Mouse (Mus musculus) midbrain, embryonic 13.5 days (tissue): Measurements from ENCODE around the gene Mphosph9. TPM values are rescaled to one million over a fixed set of nuclear protein-coding genes. Genes with fewer than 3 reads are reported as not detected.

Source experiments
- ATAC-seq: fragments of 200-750 bp; cut with Nextera tagmentation; 2 replicates; pipeline ENCODE4 v1.8.0; 2017; ENCODE audit warnings: mild to moderate bottlenecking, moderate TSS enrichment, moderate library complexity
- H3K27ac ChIP-seq: fragments of 300-500 bp; sonication (generic); 2 replicates; pipeline ENCODE4 v1.5.1; 2015; ENCODE audit warnings: inconsistent platforms, mild to moderate bottlenecking, moderate library complexity
- H3K27me3 ChIP-seq: fragments of 300-500 bp; sonication (generic); 2 replicates; pipeline ENCODE4 v1.6.1; 2015; ENCODE audit warnings: mild to moderate bottlenecking, inconsistent platforms
- H3K36me3 ChIP-seq: fragments of 300-500 bp; sonication (generic); 2 replicates; pipeline ENCODE4 v1.6.1; 2015; ENCODE audit warnings: mild to moderate bottlenecking, inconsistent platforms
- H3K4me1 ChIP-seq: fragments of 300-500 bp; sonication (generic); replicated peaks from 2 replicates; pipeline ENCODE4 v1.6.1; 2015; ENCODE audit warnings: inconsistent platforms
- H3K4me2 ChIP-seq: fragments of 300-500 bp; sonication (generic); replicated peaks from 2 replicates; pipeline ENCODE4 v1.6.1; 2015; ENCODE audit warnings: moderate library complexity, mild to moderate bottlenecking, inconsistent platforms
- H3K4me3 ChIP-seq: fragments of 300-500 bp; sonication (generic); replicated peaks from 2 replicates; pipeline ENCODE4 v1.5.1; 2015; ENCODE audit warnings: mild to moderate bottlenecking, inconsistent platforms
- H3K9ac ChIP-seq: fragments of 300-500 bp; sonication (generic); replicated peaks from 2 replicates; pipeline ENCODE4 v1.6.1; 2015; ENCODE audit warnings: mild to moderate bottlenecking, inconsistent platforms
- H3K9me3 ChIP-seq: fragments of 300-500 bp; sonication (generic); 2 replicates; pipeline ENCODE4 v1.6.1; 2016; ENCODE audit warnings: mild to moderate bottlenecking, inconsistent platforms
- WGBS: fragments of 180-500 bp; shearing (Covaris S2); methylation state at CpG from one replicate; pipeline ENCODE4 v1.1.7; 2015; 5-methylcytosine and 5-hydroxymethylcytosine counted together
- polyA plus RNA-seq: library from polyadenylated mRNA; unstranded; fragments of >200 nt; fragmentation: Nextera tagmentation; extraction: Ambion mirVana; gene quantifications from 2 replicates; pipeline ENCODE4 v1.2.1, GENCODE M21; 2015

Gene Mphosph9
- polyA plus RNA-seq, 1 experiment from 2014 or later: 16.5 TPM

- no peaks in the 10 kb centered on the region for H3K27me3 ChIP-seq
- H3K4me3 ChIP-seq: no peak overlapping the region
- H3K27ac ChIP-seq: no peak overlapping the region
- no peak overlapping the region for H3K4me2 ChIP-seq
- 94% methylated on average over 6 of the region's 6 CpGs for WGBS
- no peak overlapping the region for H3K9ac ChIP-seq
- H3K4me1 ChIP-seq: peaks cover 9% of the 10 kb centered on the region
- ATAC-seq: no peak
- no peaks in the 10 kb centered on the region for H3K9me3 ChIP-seq
- no peaks in the 10 kb centered on the region for H3K36me3 ChIP-seq
Observed at GRCm38 (mm10) chr5:124216403-124216802, 111.4 kb downstream of the Mphosph9 start.

GRCm38 (mm10) chr5:124215647-124216046 is 112.1 kb downstream of the Mphosph9 start:
- Histone ChIP-seq H3K36me3 (no peaks in the 10 kb centered on the region), H3K4me3 (no peak overlapping the region), H3K27ac (no peak overlapping the region), H3K9ac (no peak overlapping the region), H3K4me2 (no peak overlapping the region), H3K27me3 (no peaks in the 10 kb centered on the region), H3K9me3 (no peaks in the 10 kb centered on the region), H3K4me1 (peaks cover 8% of the 10 kb centered on the region; the same call in 1 of the 2 replicates)
- WGBS: 86% methylated on average over 10 of the region's 10 CpGs
- no peak for ATAC-seq

GRCm38 (mm10) chr5:124214516-124215145 is 113.1 kb downstream of the Mphosph9 start:
- WGBS: 87% methylated on average over 14 of the region's 14 CpGs
- Histone ChIP-seq H3K36me3 (no peaks in the 10 kb centered on the region), H3K27me3 (no peaks in the 10 kb centered on the region), H3K9ac (no peak overlapping the region), H3K4me3 (no peak overlapping the region), H3K27ac (0 out of 2 replicates have a peak overlapping the region, but pooled peaks have one; percentile 25), H3K9me3 (no peaks in the 10 kb centered on the region), H3K4me1 (peaks cover 10% of the 10 kb centered on the region), H3K4me2 (no peak overlapping the region)
- ATAC-seq: no peak

- ATAC-seq: no peak
- no peaks in the 10 kb centered on the region for H3K27me3 ChIP-seq
- no peak overlapping the region for H3K4me2 ChIP-seq
- H3K36me3 ChIP-seq: no peaks in the 10 kb centered on the region
- H3K27ac ChIP-seq: peak overlapping the region; percentile 6; the same call in 1 of the 2 replicates
- H3K9ac ChIP-seq: no peak overlapping the region
- 85% methylated on average over 13 of the region's 13 CpGs for WGBS
- H3K4me3 ChIP-seq: no peak overlapping the region
- no peaks in the 10 kb centered on the region for H3K9me3 ChIP-seq
- peaks cover 6% of the 10 kb centered on the region; the same call in 1 of the 2 replicates for H3K4me1 ChIP-seq
Observed at GRCm38 (mm10) chr5:124213588-124214469, 113.9 kb downstream of the Mphosph9 start.

- ATAC-seq: no peak
- no peak overlapping the region for H3K4me2 ChIP-seq
- no peaks in the 10 kb centered on the region for H3K27me3 ChIP-seq
- H3K36me3 ChIP-seq: no peaks in the 10 kb centered on the region
- no peaks in the 10 kb centered on the region for H3K9me3 ChIP-seq
- no peak overlapping the region for H3K27ac ChIP-seq
- H3K9ac ChIP-seq: no peak overlapping the region
- WGBS: 91% methylated on average over 2 of the region's 2 CpGs
- H3K4me3 ChIP-seq: no peak overlapping the region
- peaks cover 20% of the 10 kb centered on the region for H3K4me1 ChIP-seq
Observed at GRCm38 (mm10) chr5:124211669-124212068, 116.1 kb downstream of the Mphosph9 start.

- no peaks in the 10 kb centered on the region for H3K9me3 ChIP-seq
- H3K36me3 ChIP-seq: no peaks in the 10 kb centered on the region
- no peaks in the 10 kb centered on the region for H3K27me3 ChIP-seq
- ATAC-seq: no peak
- peaks cover 24% of the 10 kb centered on the region for H3K4me1 ChIP-seq
- H3K4me2 ChIP-seq: no peak overlapping the region
- 87% methylated on average over 8 of the region's 8 CpGs for WGBS
- no peak overlapping the region for H3K27ac ChIP-seq
- H3K9ac ChIP-seq: no peak overlapping the region
- H3K4me3 ChIP-seq: no peak overlapping the region
Observed at GRCm38 (mm10) chr5:124211234-124211633, 116.5 kb downstream of the Mphosph9 start.

GRCm38 (mm10) chr5:124210281-124211016 is 117.3 kb downstream of the Mphosph9 start:
- Histone ChIP-seq H3K27me3 (no peaks in the 10 kb centered on the region), H3K9ac (no peak overlapping the region), H3K9me3 (no peaks in the 10 kb centered on the region), H3K4me3 (no peak overlapping the region), H3K36me3 (no peaks in the 10 kb centered on the region), H3K27ac (no peak overlapping the region), H3K4me2 (no peak overlapping the region), H3K4me1 (peaks cover 32% of the 10 kb centered on the region)
- ATAC-seq: no peak
- 69% methylated on average over 18 of the region's 18 CpGs for WGBS

GRCm38 (mm10) chr5:124209850-124210249 is 117.9 kb downstream of the Mphosph9 start:
- no peaks in the 10 kb centered on the region for H3K36me3 ChIP-seq
- no peaks in the 10 kb centered on the region for H3K9me3 ChIP-seq
- H3K27me3 ChIP-seq: no peaks in the 10 kb centered on the region
- no peak overlapping the region for H3K27ac ChIP-seq
- WGBS: 63% methylated on average over 6 of the region's 6 CpGs
- H3K9ac ChIP-seq: no peak overlapping the region
- no peak overlapping the region for H3K4me2 ChIP-seq
- H3K4me3 ChIP-seq: no peak overlapping the region
- no peak for ATAC-seq
- H3K4me1 ChIP-seq: peaks cover 36% of the 10 kb centered on the region

GRCm38 (mm10) chr5:124208030-124208429 is 119.7 kb downstream of the Mphosph9 start:
- ATAC-seq: no peak
- Histone ChIP-seq H3K27ac (no peak overlapping the region), H3K27me3 (no peaks in the 10 kb centered on the region), H3K4me3 (no peak overlapping the region), H3K4me1 (peaks cover 36% of the 10 kb centered on the region), H3K36me3 (no peaks in the 10 kb centered on the region), H3K9me3 (no peaks in the 10 kb centered on the region), H3K4me2 (no peak overlapping the region), H3K9ac (no peak overlapping the region)
- WGBS: 78% methylated on average over 8 of the region's 8 CpGs

GRCm38 (mm10) chr5:124206481-124207038 is 121.2 kb downstream of the Mphosph9 start:
- no peak overlapping the region for H3K4me2 ChIP-seq
- no peaks in the 10 kb centered on the region for H3K36me3 ChIP-seq
- H3K27me3 ChIP-seq: no peaks in the 10 kb centered on the region
- 53% methylated on average over 13 of the region's 13 CpGs for WGBS
- no peaks in the 10 kb centered on the region for H3K9me3 ChIP-seq
- peaks cover 36% of the 10 kb centered on the region for H3K4me1 ChIP-seq
- H3K27ac ChIP-seq: 0 out of 2 replicates have a peak overlapping the region, but pooled peaks have one; percentile 16
- H3K4me3 ChIP-seq: no peak overlapping the region
- peak; percentile 51 for ATAC-seq
- no peak overlapping the region for H3K9ac ChIP-seq

GRCm38 (mm10) chr5:124205809-124206380 is 121.9 kb downstream of the Mphosph9 start:
- Histone ChIP-seq H3K4me3 (no peak overlapping the region), H3K4me2 (no peak overlapping the region), H3K4me1 (peaks cover 36% of the 10 kb centered on the region), H3K9me3 (no peaks in the 10 kb centered on the region), H3K27ac (0 out of 2 replicates have a peak overlapping the region, but pooled peaks have one; percentile 16), H3K9ac (no peak overlapping the region), H3K27me3 (no peaks in the 10 kb centered on the region), H3K36me3 (no peaks in the 10 kb centered on the region)
- WGBS: 68% methylated on average over 4 of the region's 5 CpGs
- no peak for ATAC-seq
